Mouse (Mus musculus) thymus, postnatal 25 days (tissue): Measurements from ENCODE around the gene Chsy1.

Experiments
- DNase-seq: peaks from one replicate; pipeline ENCODE4 v3.0.0; 2022

Chsy1 gene

DNA sequence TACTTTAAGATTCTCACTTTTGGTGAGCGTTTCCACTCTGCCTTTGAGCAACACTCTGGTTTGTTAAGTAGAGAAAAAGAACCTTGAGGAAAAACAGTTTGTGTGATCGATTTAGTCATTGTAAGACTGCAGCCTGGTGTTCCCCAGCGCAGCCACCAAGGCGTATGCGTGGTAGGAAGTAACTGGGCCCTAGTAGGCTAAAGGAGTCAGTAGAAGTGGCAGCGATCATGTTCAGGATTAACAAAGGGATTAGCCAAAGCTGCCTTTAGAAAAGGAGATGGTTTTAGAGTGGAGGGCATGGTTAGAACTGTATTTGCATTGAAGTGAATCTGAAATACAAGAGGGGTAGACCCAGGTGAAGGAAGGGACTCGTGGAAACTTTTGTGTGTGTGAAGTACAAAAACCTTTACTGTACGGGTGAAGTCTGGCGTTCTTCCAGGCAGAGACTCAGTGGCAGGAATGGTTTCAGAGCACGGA, 1.4 kb downstream of the Chsy1 start:
- DNase-seq: peak; percentile 15

DNA sequence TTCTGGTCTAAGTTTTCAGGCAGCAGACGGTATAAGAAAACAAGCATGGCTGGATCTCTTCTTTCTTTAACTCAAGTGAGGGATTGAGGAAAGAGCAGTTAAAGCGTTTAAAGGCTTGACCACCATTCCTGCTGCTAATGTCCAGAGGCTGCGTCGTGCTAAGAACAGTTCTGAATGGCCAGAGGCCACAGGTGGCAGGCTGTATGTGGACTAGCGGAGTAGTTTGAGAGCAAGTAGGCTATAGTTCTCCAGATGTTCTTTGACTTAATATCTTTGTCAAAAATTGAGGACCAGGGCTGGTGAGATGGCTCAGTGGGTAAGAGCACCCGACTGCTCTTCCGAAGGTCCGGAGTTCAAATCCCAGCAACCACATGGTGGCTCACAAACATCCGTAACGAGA, 1.9 kb downstream of the Chsy1 start:
- DNase-seq: no peak

DNA sequence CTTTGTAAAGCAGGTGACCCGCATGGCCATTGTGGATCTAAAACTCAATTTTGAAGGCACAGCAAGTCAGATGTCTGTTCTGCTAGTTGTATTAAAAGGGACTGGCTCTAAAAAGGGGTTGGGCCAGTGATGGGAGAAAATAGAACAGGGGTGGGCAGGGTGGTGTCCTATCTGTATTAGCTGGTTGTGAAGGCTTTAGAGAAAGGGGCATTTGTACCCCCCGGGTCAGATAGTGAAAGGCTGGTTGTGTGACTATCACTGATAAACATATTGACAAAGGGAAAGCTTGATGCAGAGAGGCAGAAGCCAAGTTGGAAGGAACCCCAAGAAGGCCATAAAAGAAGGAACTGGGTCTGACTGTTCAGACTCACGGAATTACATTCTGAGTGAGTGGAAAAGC, 4.2 kb downstream of the Chsy1 start:
- DNase-seq: no peak

DNA sequence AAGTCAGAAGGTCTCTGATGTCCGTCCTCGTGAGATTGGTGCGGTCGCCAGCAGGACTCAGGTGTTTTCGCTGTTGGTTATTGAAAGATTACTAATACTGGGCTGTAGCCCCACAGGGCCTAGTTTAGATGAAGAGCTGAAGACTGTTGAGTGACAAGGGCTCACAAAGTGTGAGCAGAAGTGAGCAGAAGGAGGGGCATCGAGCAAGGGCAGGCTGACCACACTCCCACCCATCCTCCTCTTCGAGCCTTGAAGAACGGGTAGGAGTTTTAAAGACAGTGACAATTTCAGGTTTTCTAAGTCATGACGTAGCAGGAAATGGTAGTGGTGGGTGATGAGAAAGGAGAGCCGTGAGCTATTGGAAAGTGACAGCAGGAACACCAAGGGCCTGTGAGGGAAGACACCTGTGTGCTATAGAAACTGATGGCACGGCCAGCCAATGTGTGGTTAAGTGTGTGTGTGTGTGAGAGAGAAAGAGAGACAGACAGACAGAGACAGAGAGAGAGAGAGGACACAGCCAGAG, 6.6 kb downstream of the Chsy1 start:
- peak; percentile 19 for DNase-seq

DNA sequence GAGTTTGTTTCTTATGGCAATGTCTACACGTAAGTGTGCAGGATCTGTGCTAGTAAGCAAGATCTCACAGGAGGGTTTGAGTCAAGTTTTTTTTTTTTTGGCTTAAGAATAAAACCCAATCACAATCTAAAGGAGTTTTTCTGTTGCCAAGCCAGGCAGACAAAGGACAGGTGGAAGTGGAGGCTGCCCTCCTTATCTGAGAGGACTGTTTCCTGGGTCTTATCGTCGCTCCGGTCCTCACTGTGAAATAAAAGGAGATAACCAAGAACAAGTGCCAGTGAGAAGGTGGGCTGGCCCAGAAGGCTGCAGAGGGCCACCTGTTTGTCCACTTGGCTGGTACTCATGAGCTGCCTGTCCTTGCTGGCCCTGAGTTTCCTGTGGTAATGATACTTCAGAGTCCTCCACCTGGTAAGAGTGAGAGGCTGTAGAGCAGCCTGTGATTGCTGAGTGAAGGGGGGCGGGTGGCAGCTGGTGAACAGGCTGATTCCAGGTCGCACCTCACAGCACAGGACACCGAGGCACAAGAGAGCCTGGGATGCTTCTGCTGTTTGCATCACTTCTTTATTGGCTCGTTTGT, 7.7 kb downstream of the Chsy1 start:
- no peak for DNase-seq

DNA sequence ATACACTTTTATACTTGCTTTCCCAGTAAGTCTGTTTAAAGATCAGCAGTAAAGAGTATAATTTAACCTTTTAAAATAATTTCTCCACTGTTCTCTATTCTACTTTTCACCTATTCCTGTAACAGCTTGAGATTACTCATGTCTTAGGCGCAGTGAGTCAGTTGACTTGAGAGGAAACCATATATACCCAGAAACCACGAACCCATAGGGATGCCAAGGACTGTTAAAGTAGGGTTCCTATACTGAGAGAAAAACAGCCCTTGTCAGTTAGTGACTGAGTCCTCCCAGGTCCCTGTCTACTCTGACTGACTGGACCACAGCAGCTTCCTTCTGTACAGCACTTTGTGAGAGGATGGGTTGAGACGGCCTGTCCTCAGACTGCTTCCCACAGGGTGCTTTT, 8.7 kb downstream of the Chsy1 start:
- no peak for DNase-seq

DNA sequence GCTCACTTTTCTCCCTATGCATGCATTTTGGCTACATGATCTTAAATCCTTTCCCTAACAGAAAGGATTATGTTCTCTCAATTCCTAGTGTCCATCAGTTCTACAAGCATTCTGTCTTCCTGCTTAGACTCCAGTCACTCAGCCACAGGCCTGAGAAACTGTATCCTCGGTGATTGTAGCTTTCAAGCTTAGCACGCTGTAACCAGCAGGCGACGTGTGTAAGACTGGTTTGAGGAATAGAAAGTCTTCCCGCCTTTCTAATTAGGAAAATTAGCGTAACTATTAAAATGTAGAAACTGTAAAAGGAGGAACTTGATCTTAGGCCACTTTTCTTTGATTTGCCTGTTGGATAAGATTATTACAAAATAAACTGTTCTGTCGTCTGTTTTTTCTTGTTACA, 9.5 kb downstream of the Chsy1 start:
- no peak for DNase-seq

DNA sequence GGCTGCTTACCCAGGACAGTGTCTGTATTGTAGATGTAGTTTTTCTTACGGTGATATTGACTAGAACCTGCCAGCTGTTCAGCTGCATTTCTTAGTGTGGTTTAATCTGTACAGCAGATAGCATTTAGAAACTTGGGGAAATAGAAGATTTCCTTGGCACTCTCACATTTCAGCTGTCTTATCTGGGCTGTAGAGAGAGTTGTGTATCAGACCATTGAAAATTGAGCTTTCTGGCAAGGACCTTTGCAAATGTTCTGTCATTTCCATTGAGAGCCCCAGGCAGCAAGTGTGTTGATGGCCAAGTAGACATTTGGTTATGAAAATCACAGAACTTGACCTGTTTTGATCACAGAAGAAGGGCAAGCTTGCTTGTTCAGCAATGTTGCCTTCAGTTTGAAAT, 10.8 kb downstream of the Chsy1 start:
- DNase-seq: no peak

DNA sequence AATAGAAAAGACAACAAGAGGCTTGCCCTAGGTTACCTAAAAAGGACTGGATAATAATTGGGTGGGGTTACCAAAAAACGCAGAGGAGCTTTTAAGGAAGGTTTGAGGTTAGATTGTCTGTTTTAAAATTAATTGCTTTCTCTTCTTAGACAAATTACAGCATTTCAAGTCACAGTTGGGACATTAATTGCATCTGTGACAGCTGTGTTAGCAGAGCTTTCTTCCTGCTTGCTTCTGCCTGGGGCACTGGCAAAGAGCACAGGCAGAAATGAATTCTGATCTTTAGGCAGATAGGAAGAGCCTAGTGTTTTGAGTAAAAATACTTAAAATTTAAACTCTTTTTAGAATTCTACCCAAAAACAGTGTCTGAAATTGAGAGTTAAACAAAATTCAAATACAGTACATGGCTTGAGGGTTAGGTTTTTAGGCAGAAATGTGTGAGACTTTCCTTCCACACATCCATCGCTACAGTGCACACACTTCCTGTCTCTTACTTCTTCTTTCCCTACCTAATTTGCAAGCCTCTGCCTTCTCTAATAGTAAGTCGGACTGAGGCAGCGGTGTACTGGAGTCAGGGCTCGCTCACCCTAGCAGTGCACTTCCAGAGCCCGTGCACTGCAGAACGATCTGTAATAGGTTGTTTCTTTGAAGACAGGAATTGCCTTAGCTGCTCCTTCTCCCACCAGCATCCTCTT, 11.5 kb downstream of the Chsy1 start:
- peak; percentile 14 for DNase-seq

DNA sequence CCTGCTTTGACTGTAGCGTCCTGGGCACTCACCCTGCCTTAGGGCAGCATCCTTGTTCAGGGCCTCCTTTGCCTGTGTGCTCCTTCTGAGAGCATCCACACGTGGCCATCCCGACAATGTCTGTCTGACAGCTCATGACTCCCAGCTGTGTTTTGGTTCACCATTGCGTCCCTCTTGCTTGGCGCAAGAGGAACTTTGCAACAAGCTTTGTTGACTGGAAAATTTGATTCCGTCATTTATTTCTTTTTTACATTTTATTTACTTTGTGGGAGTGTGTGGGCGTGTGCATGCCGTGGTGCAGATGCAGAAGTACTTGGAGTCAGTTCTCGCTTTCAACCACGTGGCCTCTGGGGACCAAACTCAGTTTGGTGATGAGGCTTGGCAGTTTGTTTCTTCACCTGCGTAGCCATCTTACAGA, 15.2 kb downstream of the Chsy1 start:
- DNase-seq: no peak

DNA sequence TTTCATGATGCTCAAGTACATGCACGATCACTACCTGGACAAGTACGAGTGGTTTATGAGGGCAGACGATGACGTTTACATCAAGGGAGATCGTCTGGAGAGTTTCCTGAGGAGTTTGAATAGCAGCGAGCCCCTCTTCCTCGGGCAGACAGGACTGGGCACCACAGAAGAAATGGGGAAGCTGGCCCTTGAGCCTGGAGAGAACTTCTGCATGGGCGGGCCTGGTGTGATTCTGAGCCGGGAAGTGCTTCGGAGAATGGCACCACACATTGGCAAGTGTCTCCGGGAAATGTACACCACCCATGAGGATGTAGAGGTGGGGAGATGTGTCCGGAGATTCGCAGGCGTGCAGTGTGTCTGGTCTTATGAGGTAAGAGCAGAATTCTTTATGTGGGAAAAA, 16.1 kb downstream of the Chsy1 start:
- no peak for DNase-seq

DNA sequence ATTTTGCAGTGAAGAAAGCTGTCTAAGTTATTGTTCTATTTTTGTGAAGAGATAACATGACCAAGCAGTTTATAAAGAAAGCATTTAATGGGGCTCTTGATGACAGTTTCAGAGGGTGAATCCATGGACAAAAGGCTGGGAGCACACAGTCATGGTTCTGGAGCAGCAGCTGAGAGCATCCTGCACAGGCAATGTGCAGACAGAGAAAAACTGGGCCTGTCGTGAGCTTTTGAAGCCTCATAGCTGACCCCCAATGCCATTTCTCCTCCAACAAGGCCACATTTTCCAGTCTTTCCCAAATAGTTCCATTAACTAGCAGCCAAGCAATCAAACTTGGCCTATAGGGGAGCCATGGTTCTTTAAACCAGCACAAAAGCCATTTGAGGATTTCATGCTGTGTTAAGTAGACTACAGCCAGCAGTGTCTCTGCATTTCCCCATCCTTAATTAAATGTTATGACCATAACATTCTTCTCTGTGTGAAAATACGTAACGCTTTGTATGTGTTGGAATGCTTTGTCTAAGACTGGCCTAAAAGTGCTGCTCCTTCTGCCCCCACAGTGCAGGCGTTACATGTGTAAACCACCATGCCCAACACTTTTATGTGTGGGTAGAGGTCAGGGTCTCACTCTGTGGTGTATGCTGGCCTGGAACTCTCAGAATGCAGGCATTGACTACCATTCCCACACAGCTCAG, 18.8 kb downstream of the Chsy1 start:
- no peak for DNase-seq

DNA sequence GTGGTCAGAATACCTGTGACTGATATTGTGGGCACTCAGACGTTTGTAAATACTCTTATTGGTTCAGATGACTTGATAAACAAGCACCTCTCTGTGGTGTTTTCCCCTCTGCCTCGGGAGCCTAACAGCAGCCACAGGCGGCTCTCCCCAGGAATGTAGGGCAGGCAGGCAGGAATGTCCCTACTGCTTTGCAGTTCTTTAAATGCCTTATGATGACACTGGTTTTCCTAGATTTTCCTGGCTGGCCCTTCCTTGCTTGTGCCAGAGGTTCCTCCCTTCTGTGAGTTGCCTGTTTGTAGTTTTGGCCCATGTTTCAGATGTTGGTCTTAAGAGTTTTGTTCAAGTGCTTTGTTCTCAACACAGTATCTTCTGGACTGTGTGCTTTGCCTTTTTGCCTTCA, 19.5 kb downstream of the Chsy1 start:
- no peak for DNase-seq

DNA sequence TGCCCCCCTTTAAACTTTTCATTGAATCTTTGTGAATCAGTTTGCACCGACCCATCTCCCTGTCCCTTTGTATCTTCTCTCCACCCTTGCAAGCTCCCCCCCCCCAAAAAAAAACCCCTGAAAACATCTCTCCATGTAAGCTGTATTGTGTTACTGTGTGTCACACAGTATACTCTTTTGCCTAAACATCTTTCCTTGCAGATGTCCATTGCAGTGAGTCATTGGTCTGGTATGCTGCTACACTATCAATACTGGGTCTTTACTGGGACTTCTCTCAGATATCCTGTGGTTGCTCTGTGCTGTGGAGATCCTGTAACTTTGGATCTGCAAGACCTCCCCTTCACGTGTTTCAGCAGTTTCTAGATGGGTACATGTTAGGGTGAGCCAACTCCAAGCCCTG, 21.0 kb downstream of the Chsy1 start:
- DNase-seq: no peak

DNA sequence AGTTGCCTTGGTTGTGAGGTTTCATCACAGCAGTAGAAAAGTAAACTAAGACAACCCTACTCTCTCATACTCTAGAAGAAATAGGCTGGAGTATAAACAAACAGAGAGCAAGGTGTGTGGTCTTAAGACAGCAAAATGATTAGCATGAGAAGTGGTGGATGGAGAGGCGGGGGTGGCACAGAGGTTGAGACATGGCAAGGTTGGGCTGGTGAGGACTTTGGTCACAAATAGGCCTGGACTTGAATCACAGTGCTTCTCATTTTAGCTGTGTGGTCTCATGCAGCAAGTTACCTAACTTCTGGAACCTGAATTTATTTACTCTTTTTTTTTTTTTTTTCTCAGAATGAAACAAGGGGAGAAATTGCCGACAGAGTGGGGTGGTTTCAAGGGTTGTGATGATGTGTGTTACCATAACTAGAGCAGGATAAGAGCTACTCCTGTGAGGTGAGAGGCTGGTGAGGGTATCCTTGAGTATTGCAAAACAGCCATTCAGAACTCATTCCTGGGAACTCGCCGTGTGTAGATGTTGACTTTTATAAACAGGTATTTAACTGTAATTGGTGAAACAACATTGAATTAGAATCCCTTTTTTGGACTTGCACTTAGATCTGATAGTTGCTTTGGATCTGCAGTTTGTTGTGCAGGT, 22.6 kb downstream of the Chsy1 start:
- no peak for DNase-seq

DNA sequence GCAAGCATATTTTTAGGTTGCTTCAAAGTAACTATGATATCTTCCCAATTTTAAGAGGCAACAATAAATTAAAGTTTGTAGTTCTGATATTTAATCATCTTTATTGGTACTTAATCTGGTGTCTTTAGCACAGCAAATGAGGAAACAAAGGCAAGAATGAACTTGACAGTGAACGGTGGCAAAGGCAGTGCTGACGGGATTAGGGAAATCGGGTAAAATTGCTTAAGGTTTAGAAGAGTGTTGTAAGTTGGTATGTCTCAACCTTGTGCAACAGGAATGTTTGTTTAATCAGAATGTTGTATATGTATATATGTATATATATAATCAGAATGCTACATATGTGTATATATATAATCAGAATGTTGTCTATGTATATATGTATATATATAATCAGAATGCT, 24.8 kb downstream of the Chsy1 start:
- no peak for DNase-seq

DNA sequence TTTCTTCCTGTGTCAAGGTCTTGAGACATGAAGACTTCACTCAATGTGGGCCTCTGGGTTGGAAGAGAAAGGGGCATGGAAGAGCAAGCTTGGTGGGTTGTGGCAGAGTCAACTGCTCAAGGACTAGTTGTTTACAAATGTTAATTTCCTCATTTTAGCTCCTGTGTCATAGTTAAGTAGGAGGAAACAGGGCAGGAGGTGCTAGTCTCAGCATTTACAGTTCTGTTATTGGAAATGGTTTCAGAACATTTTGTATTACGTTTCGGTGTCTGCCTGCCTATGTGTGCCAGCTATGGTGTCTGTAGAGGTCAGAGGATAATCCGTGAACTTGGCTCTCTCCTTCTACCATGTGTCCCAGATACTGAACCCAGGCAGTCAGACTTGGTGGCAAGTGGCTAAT, 26.3 kb downstream of the Chsy1 start:
- DNase-seq: no peak

DNA sequence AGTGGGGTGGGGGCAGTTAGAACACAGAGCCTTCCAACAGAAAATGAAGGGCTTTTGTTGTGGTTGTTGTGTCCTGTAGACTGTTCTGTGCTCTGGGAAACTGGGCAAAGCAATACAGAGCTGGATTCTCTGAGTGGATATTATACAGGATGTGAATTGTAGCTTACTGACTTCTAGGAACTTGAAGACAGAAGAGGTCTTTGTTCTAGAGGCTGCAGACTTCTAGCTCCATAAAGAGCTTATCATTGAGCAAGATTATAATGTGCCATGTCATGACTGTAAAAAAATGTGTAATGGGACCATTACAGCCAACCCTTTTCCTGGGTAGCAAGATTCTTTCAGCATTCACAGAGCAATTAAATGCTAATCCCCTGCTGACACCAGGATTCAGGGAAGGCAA, 26.9 kb downstream of the Chsy1 start:
- DNase-seq: no peak

DNA sequence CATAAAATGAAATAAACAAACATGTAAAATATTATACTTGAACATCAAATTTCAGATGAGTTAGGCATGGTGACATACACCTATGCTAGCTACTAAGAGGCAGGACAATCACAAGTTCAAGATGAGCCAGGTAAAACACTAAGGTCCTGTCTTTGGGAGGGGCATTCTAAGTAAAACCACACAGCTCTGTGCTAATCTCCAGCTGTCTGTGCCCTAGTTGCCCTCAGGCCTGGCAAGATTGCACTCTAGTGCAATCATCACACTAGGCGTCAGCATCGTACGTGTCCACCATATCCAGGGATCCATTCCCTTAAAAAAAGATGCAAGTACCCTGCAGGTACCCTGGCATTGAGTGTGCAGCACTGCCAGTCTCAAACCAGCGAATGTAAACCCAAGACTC, 28.0 kb downstream of the Chsy1 start:
- DNase-seq: no peak

DNA sequence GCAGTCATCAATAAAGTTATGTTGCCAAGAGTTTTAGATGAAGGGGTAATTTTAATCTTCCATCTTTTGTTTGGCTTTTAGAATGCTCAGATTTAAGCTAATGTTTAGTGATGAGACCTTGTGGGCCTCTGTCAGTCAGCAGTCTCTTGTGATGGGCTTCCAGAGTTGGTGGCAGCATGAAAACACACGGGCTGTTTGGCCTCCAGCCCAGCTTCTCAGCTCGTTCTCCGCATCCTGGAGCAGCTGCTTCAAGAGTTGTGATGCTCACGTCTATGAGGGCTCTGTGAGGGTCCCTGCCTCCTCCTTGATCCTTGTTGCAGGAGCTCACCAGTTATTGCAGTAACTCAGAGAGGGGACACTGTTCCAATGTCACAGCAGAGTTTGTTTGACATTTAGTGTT, 29.0 kb downstream of the Chsy1 start:
- DNase-seq: no peak

DNA sequence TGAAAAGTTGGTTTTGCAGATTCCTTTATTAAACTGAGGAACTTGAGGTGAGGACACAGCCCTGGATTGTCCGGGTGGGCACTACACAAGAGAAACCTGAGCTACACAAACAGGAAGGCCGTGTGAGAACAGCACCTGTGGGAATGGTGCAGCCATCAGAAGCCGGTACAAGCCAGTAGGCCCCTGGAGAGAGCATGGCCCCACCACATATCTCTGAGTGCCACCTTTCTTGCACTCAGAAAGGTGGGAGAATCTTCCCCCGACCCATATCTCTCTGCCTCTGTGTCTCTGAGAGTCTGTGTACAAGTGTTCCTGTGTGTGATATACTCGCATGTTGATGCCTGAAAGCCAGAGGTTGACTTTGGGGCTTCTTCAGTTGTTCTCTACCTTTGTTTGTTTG, 29.6 kb downstream of the Chsy1 start:
- no peak for DNase-seq

DNA sequence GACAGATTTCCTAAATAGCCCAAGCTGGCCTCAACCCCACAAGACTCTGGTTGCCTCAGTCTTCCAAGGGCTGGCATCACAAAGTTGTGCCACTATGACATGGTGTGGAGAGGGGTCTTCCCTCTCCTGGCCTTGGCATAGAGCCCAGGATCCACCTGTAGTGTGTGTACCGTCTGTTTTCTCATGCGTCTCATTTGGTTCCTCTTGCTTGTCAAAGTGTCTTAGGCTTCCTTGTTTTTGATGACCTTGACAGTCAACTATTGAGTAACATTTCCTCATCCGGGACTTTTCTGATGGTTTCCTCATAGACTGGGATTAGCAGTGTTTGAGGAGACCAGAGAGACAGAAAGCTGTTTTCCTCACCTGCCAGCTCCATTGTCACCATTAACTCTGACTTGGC, 30.8 kb downstream of the Chsy1 start:
- no peak for DNase-seq

DNA sequence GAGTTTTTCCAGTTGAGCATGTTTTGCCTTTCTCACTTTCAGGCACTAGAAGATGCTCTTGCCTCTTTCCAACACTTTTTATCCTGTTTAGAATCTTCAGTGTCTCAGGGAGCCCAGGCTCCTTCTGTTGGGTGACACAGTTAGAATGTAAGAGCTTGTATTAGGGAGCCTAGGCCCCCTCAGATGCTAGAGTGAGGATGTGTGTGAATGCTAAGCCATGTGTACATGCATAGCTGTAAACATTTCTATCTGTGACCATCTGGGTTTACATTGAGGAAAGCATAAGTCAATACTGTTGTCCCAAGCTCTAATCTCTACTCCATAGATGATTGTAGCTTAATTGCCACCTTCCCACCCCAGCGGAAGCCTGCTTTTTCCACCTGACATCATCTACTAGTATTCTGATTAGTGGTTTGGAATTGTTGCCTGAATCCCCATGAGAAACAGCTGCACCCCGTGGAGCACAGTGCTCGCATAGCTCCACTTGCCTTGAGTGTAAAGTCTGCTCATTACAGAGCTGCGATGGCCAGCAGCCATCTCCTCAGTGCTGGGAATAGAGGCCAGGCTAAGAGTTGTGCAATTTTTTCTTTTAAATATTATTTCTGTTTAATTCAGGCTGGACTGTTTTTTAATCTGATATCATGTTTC, 31.7 kb downstream of the Chsy1 start:
- DNase-seq: no peak
